Mouse (Mus musculus): ENCODE data around the gene Natd1. TPM values are rescaled to one million over a fixed set of nuclear protein-coding genes. Genes with fewer than 3 reads are reported as not detected.
A peak's percentile ranks its signal among the peaks of the same experiment; 100 is the strongest.

Natd1 gene
- polyA plus RNA-seq, 1 experiment from 2014 or later, result 11.0 TPM

- H3K4me1 ChIP-seq (ENCODE audit: control insufficient read depth, insufficient read depth, low read length), result peaks cover 4% of the 10 kb centered on the region; the same call in 1 of the 2 replicates
- H3K27ac ChIP-seq (ENCODE audit: low read length), result no peak overlapping the region
- 97% methylated on average over 5 of the region's 5 CpGs for WGBS
- no peaks in the 10 kb centered on the region for H3K27me3 ChIP-seq (ENCODE audit: control insufficient read depth, insufficient read depth, low read length)
- H3K36me3 ChIP-seq (ENCODE audit: control insufficient read depth, insufficient read depth, low read length), result peaks cover 27% of the 10 kb centered on the region
- H3K9ac ChIP-seq (ENCODE audit: low read length), result no peak overlapping the region
- H3K9me3 ChIP-seq (replicated peaks; ENCODE audit: control insufficient read depth, low read length), result no peaks in the 10 kb centered on the region
- no peak overlapping the region for H3K4me2 ChIP-seq (ENCODE audit: low read depth, low read length)
- H3K4me3 ChIP-seq (replicated peaks; ENCODE audit: low read length), result no peak overlapping the region
- no peak for ATAC-seq (ENCODE audit: insufficient read depth, low FRiP score)
Measured at GRCm38 (mm10) chr11:60951896-60952295, 37.3 kb upstream of the Natd1 start.

GRCm38 (mm10) chr11:60945003-60945402, 30.5 kb upstream of the Natd1 start:
- Histone ChIP-seq H3K36me3 (ENCODE audit: control insufficient read depth, insufficient read depth, low read length) (peaks cover 36% of the 10 kb centered on the region), H3K4me3 (replicated peaks; ENCODE audit: low read length) (no peak overlapping the region), H3K4me2 (ENCODE audit: low read depth, low read length) (no peak overlapping the region), H3K9ac (ENCODE audit: low read length) (no peak overlapping the region), H3K4me1 (ENCODE audit: control insufficient read depth, insufficient read depth, low read length) (peaks cover 15% of the 10 kb centered on the region), H3K27me3 (ENCODE audit: control insufficient read depth, insufficient read depth, low read length) (no peaks in the 10 kb centered on the region), H3K9me3 (replicated peaks; ENCODE audit: control insufficient read depth, low read length) (no peaks in the 10 kb centered on the region), H3K27ac (ENCODE audit: low read length) (no peak overlapping the region)
- 86% methylated on average over 4 of the region's 4 CpGs for WGBS
- ATAC-seq (ENCODE audit: insufficient read depth, low FRiP score), result no peak

- WGBS, result 84% methylated on average over 9 of the region's 9 CpGs
- no peak overlapping the region for H3K4me2 ChIP-seq (ENCODE audit: low read depth, low read length)
- H3K36me3 ChIP-seq (ENCODE audit: control insufficient read depth, insufficient read depth, low read length), result peaks cover 27% of the 10 kb centered on the region
- H3K9ac ChIP-seq (ENCODE audit: low read length), result no peak overlapping the region
- H3K27ac ChIP-seq (ENCODE audit: low read length), result no peak overlapping the region
- H3K4me3 ChIP-seq (replicated peaks; ENCODE audit: low read length), result no peak overlapping the region
- ATAC-seq (ENCODE audit: insufficient read depth, low FRiP score), result no peak; the same call in 1 of the 2 replicates
- no peaks in the 10 kb centered on the region for H3K27me3 ChIP-seq (ENCODE audit: control insufficient read depth, insufficient read depth, low read length)
- H3K4me1 ChIP-seq (ENCODE audit: control insufficient read depth, insufficient read depth, low read length), result peaks cover 21% of the 10 kb centered on the region
- no peaks in the 10 kb centered on the region for H3K9me3 ChIP-seq (replicated peaks; ENCODE audit: control insufficient read depth, low read length)
Measured at GRCm38 (mm10) chr11:60942263-60943015, 27.9 kb upstream of the Natd1 start.

GRCm38 (mm10) chr11:60941370-60941769, 26.8 kb upstream of the Natd1 start:
- Histone ChIP-seq H3K27me3 (ENCODE audit: control insufficient read depth, insufficient read depth, low read length) (no peaks in the 10 kb centered on the region), H3K9me3 (replicated peaks; ENCODE audit: control insufficient read depth, low read length) (no peaks in the 10 kb centered on the region), H3K4me2 (ENCODE audit: low read depth, low read length) (0 out of 2 replicates have a peak overlapping the region, but pooled peaks have one; percentile 2), H3K27ac (ENCODE audit: low read length) (peak overlapping the region; percentile 34), H3K4me3 (replicated peaks; ENCODE audit: low read length) (no peak overlapping the region), H3K4me1 (ENCODE audit: control insufficient read depth, insufficient read depth, low read length) (peaks cover 32% of the 10 kb centered on the region), H3K9ac (ENCODE audit: low read length) (no peak overlapping the region), H3K36me3 (ENCODE audit: control insufficient read depth, insufficient read depth, low read length) (peaks cover 16% of the 10 kb centered on the region; the same call in 1 of the 2 replicates)
- WGBS, result 33% methylated on average over 9 of the region's 9 CpGs
- peak; percentile 80 for ATAC-seq (ENCODE audit: insufficient read depth, low FRiP score)

- Histone ChIP-seq H3K27ac (ENCODE audit: low read length) (peak overlapping the region; percentile 34; the same call in 1 of the 2 replicates), H3K9ac (ENCODE audit: low read length) (no peak overlapping the region), H3K36me3 (ENCODE audit: control insufficient read depth, insufficient read depth, low read length) (peaks cover 14% of the 10 kb centered on the region; the same call in 1 of the 2 replicates), H3K4me1 (ENCODE audit: control insufficient read depth, insufficient read depth, low read length) (peaks cover 41% of the 10 kb centered on the region), H3K4me3 (replicated peaks; ENCODE audit: low read length) (no peak overlapping the region), H3K4me2 (ENCODE audit: low read depth, low read length) (no peak overlapping the region), H3K9me3 (replicated peaks; ENCODE audit: control insufficient read depth, low read length) (no peaks in the 10 kb centered on the region), H3K27me3 (ENCODE audit: control insufficient read depth, insufficient read depth, low read length) (no peaks in the 10 kb centered on the region)
- ATAC-seq (ENCODE audit: insufficient read depth, low FRiP score), result no peak
- 86% methylated on average over 5 of the region's 5 CpGs for WGBS
Measured at GRCm38 (mm10) chr11:60940501-60940900, 26.0 kb upstream of the Natd1 start.

- Histone ChIP-seq H3K27me3 (ENCODE audit: control insufficient read depth, insufficient read depth, low read length) (no peaks in the 10 kb centered on the region), H3K27ac (ENCODE audit: low read length) (no peak overlapping the region), H3K36me3 (ENCODE audit: control insufficient read depth, insufficient read depth, low read length) (peaks cover 14% of the 10 kb centered on the region; the same call in 1 of the 2 replicates), H3K9me3 (replicated peaks; ENCODE audit: control insufficient read depth, low read length) (no peaks in the 10 kb centered on the region), H3K4me3 (replicated peaks; ENCODE audit: low read length) (no peak overlapping the region), H3K9ac (ENCODE audit: low read length) (no peak overlapping the region), H3K4me1 (ENCODE audit: control insufficient read depth, insufficient read depth, low read length) (peaks cover 49% of the 10 kb centered on the region), H3K4me2 (ENCODE audit: low read depth, low read length) (no peak overlapping the region)
- no peak for ATAC-seq (ENCODE audit: insufficient read depth, low FRiP score)
- 90% methylated on average over 3 of the region's 3 CpGs for WGBS
Measured at GRCm38 (mm10) chr11:60939487-60939886, 24.9 kb upstream of the Natd1 start.

- H3K4me1 ChIP-seq (ENCODE audit: control insufficient read depth, insufficient read depth, low read length), result peaks cover 67% of the 10 kb centered on the region
Measured at GRCm38 (mm10) chr11:60937611-60938010, 23.1 kb upstream of the Natd1 start.

GRCm38 (mm10) chr11:60935975-60936373, 21.4 kb upstream of the Natd1 start:
- WGBS, result 60% methylated on average over 4 of the region's 4 CpGs
- no peak for ATAC-seq (ENCODE audit: insufficient read depth, low FRiP score)
- Histone ChIP-seq H3K27ac (ENCODE audit: low read length) (peak overlapping the region; percentile 80), H3K4me3 (replicated peaks; ENCODE audit: low read length) (no peak overlapping the region), H3K4me1 (ENCODE audit: control insufficient read depth, insufficient read depth, low read length) (peaks cover 62% of the 10 kb centered on the region), H3K9ac (ENCODE audit: low read length) (no peak overlapping the region; the same call in 1 of the 2 replicates), H3K9me3 (replicated peaks; ENCODE audit: control insufficient read depth, low read length) (no peaks in the 10 kb centered on the region), H3K4me2 (ENCODE audit: low read depth, low read length) (peak overlapping the region; percentile 20; the same call in 1 of the 2 replicates), H3K27me3 (ENCODE audit: control insufficient read depth, insufficient read depth, low read length) (no peaks in the 10 kb centered on the region), H3K36me3 (ENCODE audit: control insufficient read depth, insufficient read depth, low read length) (no peaks in the 10 kb centered on the region)

More at GRCm38 (mm10) chr11:60937611-60938010, 23.1 kb upstream of the Natd1 start:
- Histone ChIP-seq H3K27ac (ENCODE audit: low read length) (no peak overlapping the region), H3K4me3 (replicated peaks; ENCODE audit: low read length) (no peak overlapping the region), H3K4me2 (ENCODE audit: low read depth, low read length) (no peak overlapping the region), H3K9ac (ENCODE audit: low read length) (no peak overlapping the region), H3K9me3 (replicated peaks; ENCODE audit: control insufficient read depth, low read length) (no peaks in the 10 kb centered on the region), H3K27me3 (ENCODE audit: control insufficient read depth, insufficient read depth, low read length) (no peaks in the 10 kb centered on the region), H3K36me3 (ENCODE audit: control insufficient read depth, insufficient read depth, low read length) (0 out of 2 replicates have a peak, but pooled peaks cover 1% of the 10 kb centered on the region)
- no peak for ATAC-seq (ENCODE audit: insufficient read depth, low FRiP score)
- 71% methylated on average over 3 of the region's 3 CpGs for WGBS

GRCm38 (mm10) chr11:60935326-60935974, 20.9 kb upstream of the Natd1 start:
- Histone ChIP-seq H3K4me3 (replicated peaks; ENCODE audit: low read length) (no peak overlapping the region), H3K9me3 (replicated peaks; ENCODE audit: control insufficient read depth, low read length) (no peaks in the 10 kb centered on the region), H3K9ac (ENCODE audit: low read length) (peak overlapping the region; percentile 36; the same call in 1 of the 2 replicates), H3K36me3 (ENCODE audit: control insufficient read depth, insufficient read depth, low read length) (no peaks in the 10 kb centered on the region), H3K4me2 (ENCODE audit: low read depth, low read length) (peak overlapping the region; percentile 30), H3K27me3 (ENCODE audit: control insufficient read depth, insufficient read depth, low read length) (no peaks in the 10 kb centered on the region), H3K4me1 (ENCODE audit: control insufficient read depth, insufficient read depth, low read length) (peaks cover 63% of the 10 kb centered on the region), H3K27ac (ENCODE audit: low read length) (peak overlapping the region; percentile 80)
- 55% methylated on average over 7 of the region's 7 CpGs for WGBS
- peak; percentile 34 for ATAC-seq (ENCODE audit: insufficient read depth, low FRiP score)
